Mouse (Mus musculus): ENCODE measurements around the gene Hs6st1.

The Hs6st1 gene

DNA sequence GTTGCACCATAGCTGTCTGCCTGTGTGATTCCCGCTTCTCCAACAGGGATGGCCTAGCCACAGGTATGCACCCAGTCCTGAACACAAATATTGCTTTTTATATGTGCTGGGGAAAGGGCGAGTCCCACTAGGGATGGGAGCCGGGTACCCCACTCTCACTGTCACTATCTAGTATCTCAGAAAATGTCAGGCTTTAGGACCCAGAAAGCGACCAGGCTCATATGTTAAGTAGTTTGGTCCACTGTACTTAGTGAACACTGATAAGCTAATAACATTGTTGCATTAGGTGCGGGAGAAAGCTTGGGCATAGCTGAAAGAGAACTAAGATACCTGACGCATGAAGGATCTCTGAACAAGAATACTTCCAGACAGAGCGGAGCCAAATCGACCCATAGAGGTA, 63.6 kb downstream of the Hs6st1 start:
- no peak for DNase-seq

- no peak for DNase-seq
Observed at GRCm38 (mm10) chr1:36132211-36132610, 64.0 kb downstream of the Hs6st1 start.

- DNase-seq = no peak
Observed at GRCm38 (mm10) chr1:36133041-36133440, 64.8 kb downstream of the Hs6st1 start.

DNA sequence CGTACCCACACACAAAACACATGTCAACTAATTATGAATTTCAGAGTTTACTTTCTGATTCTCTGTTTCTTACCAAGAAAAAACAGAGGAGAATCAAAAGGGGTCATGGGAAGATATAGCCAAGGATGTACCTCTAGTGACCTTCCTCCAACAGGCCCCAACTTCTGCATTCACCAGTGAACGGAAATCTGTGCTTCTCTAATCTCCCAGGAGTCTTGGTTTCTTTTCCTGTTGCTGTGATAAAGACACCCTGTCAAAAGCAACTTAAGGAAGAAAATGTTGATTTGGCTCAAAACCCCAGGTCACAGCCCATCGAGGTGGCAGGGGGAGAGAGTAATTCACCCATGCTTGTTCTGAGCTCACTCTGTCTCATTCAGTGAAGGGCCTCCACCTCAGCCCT, 65.4 kb downstream of the Hs6st1 start:
- no peak for DNase-seq

GRCm38 (mm10) chr1:36134584-36134983, 66.4 kb downstream of the Hs6st1 start:
- peak; percentile 55 for DNase-seq

- no peak for DNase-seq
Observed at GRCm38 (mm10) chr1:36140311-36140710, 72.1 kb downstream of the Hs6st1 start.

DNA sequence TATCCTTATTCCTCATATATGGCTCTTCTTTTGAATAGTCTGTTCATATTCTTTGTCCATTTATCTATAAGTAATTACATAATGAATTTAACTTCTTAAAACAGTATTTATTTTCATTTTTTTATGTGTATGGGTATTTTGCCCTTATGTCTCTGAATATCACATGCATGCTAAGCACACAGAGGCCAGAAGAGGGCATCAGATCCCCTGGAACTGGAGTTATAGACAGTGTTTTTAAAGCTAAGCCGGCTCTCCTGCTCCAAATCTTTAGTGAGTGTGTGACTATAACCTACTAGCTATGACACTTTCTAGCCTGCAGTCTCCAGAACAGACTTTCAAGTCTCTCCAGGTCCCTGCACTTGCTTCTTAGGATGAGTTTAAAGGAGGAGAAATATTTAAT, 76.8 kb downstream of the Hs6st1 start:
- no peak for DNase-seq

DNA sequence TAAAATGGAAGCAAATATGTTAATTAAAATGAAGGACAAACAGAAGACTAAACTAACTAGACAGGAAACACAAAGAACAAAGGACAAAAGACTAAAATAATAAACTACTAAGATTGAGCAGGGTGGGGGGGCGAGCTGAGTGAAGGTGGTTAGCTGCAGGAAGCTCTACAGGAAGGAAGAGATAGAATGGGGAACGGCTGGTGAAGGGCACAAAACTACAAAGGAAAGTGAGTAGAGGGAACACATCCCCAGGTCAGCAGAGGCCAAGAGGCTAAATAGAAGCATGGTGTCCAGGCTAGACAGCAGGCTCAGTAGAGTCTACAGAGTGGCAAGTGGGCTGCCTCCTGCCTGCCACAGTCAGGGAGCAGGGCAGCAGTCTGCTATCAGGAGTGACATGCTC, 80.6 kb downstream of the Hs6st1 start:
- DNase-seq = no peak

GRCm38 (mm10) chr1:36149411-36149810, 81.2 kb downstream of the Hs6st1 start:
- peak; percentile 14 for DNase-seq
